Mouse (Mus musculus) cortical plate, adult 2 months (tissue): ENCODE results near the gene Gaa.

ENCODE experiments used
- CTCF ChIP-seq: fragments of 200-500 bp; IDR thresholded peaks from 2 replicates; pipeline ENCODE4 v1.5.1; 2011; ENCODE audit warnings: mild to moderate bottlenecking, control low read depth, low read length; ENCODE audit not compliant: insufficient read depth; ENCODE audit errors: extremely low read depth
- POLR2A ChIP-seq: fragments of 200-500 bp; IDR thresholded peaks from 2 replicates; pipeline ENCODE4 v1.6.1; 2011; ENCODE audit warnings: mild to moderate bottlenecking, low read length, control low read depth; ENCODE audit not compliant: insufficient read depth; ENCODE audit errors: extremely low read depth

DNA sequence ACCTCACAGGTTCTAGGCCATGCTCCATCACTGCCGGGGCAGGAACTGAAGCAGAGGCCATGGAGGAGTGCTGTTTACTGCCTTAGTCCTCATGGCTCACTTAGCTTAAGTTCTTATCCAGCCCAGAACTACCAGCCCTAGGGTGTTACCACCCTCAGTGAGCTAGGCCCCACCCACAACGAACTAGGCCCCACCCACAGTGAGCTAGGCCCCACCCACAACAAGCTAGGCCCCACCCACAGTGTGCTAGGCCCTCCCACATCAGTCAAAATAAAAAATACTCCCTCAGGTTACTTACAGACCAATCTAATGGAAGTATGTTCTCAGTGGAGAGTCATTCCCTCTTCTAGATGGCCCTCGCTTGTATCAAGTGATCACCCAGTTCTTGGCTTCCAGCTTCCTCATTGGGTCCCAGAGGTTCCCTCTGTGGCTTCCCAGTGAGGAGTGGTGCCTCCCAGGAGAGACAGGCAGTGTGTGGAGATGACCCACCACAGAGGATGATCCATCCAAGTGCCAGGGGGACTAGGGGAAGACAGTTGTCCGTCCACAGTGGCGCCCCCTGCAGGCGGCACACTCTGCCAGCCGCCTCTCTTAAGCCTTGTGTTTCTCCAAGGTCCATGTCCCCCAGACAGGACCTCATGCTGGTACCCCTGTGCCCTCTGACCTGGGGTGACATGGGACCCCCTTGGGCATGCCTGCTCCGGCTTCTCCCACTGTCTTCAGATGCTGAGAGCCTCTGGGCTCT is 5.7 kb downstream of the Gaa start:
- TF ChIP-seq CTCF, result no peak
- no peak for TF ChIP-seq POLR2A
